Mouse (Mus musculus): ENCODE results near the gene Klf7. TPM values are rescaled to one million over a fixed set of nuclear protein-coding genes. Genes with fewer than 3 reads are reported as not detected.
A peak's percentile ranks its signal among the peaks of the same experiment; 100 is the strongest.

Klf7 gene
- polyA plus RNA-seq, 1 experiment from 2014 or later, result 26.1 TPM

- Histone ChIP-seq H3K27me3 (replicated peaks; ENCODE audit: control insufficient read depth, insufficient read depth, low read length) (no peaks in the 10 kb centered on the region), H3K9ac (ENCODE audit: low read depth, low read length) (no peak overlapping the region), H3K36me3 (ENCODE audit: control insufficient read depth, insufficient read depth, low read length) (no peaks in the 10 kb centered on the region), H3K9me3 (ENCODE audit: control insufficient read depth, low read length) (no peaks in the 10 kb centered on the region), H3K4me2 (ENCODE audit: low read depth, low read length) (no peak overlapping the region), H3K27ac (replicated peaks; ENCODE audit: low read depth, low read length) (no peak overlapping the region), H3K4me3 (ENCODE audit: low read depth, low read length) (no peak overlapping the region), H3K4me1 (ENCODE audit: control insufficient read depth, insufficient read depth, low read length) (peaks cover 29% of the 10 kb centered on the region)
- 68% methylated on average over 9 of the region's 9 CpGs for WGBS
- no peak for ATAC-seq (ENCODE audit: low read depth)
- no peak for DNase-seq (ENCODE audit: low spot score)
Observed at GRCm38 (mm10) chr1:64091591-64091990, 30.5 kb downstream of the Klf7 start.

GRCm38 (mm10) chr1:64090566-64090965 lies 31.5 kb downstream of the Klf7 start:
- Histone ChIP-seq H3K36me3 (ENCODE audit: control insufficient read depth, insufficient read depth, low read length) (no peaks in the 10 kb centered on the region), H3K27me3 (replicated peaks; ENCODE audit: control insufficient read depth, insufficient read depth, low read length) (no peaks in the 10 kb centered on the region), H3K4me2 (ENCODE audit: low read depth, low read length) (no peak overlapping the region), H3K4me1 (ENCODE audit: control insufficient read depth, insufficient read depth, low read length) (peaks cover 29% of the 10 kb centered on the region), H3K9ac (ENCODE audit: low read depth, low read length) (no peak overlapping the region), H3K9me3 (ENCODE audit: control insufficient read depth, low read length) (no peaks in the 10 kb centered on the region), H3K27ac (replicated peaks; ENCODE audit: low read depth, low read length) (no peak overlapping the region), H3K4me3 (ENCODE audit: low read depth, low read length) (no peak overlapping the region)
- DNase-seq (ENCODE audit: low spot score) (no peak), ATAC-seq (ENCODE audit: low read depth) (no peak)
- 78% methylated on average over 5 of the region's 5 CpGs for WGBS

- H3K36me3 ChIP-seq (ENCODE audit: control insufficient read depth, insufficient read depth, low read length), result no peaks in the 10 kb centered on the region
- no peak overlapping the region for H3K27ac ChIP-seq (replicated peaks; ENCODE audit: low read depth, low read length)
- ATAC-seq (ENCODE audit: low read depth) (no peak), DNase-seq (ENCODE audit: low spot score) (no peak)
- 64% methylated on average over 1 of the region's 1 CpGs for WGBS
- no peak overlapping the region for H3K4me2 ChIP-seq (ENCODE audit: low read depth, low read length)
- H3K4me3 ChIP-seq (ENCODE audit: low read depth, low read length), result no peak overlapping the region
- no peaks in the 10 kb centered on the region for H3K27me3 ChIP-seq (replicated peaks; ENCODE audit: control insufficient read depth, insufficient read depth, low read length)
- no peak overlapping the region for H3K9ac ChIP-seq (ENCODE audit: low read depth, low read length)
- H3K9me3 ChIP-seq (ENCODE audit: control insufficient read depth, low read length), result no peaks in the 10 kb centered on the region
- H3K4me1 ChIP-seq (ENCODE audit: control insufficient read depth, insufficient read depth, low read length), result peaks cover 29% of the 10 kb centered on the region
Observed at GRCm38 (mm10) chr1:64089691-64090090, 32.4 kb downstream of the Klf7 start.

- Histone ChIP-seq H3K4me3 (ENCODE audit: low read depth, low read length) (no peak overlapping the region), H3K4me2 (ENCODE audit: low read depth, low read length) (peak overlapping the region; percentile 39; the same call in 1 of the 2 replicates), H3K27me3 (replicated peaks; ENCODE audit: control insufficient read depth, insufficient read depth, low read length) (no peaks in the 10 kb centered on the region), H3K27ac (replicated peaks; ENCODE audit: low read depth, low read length) (peak overlapping the region; percentile 53; the same call in 1 of the 2 replicates), H3K9ac (ENCODE audit: low read depth, low read length) (no peak overlapping the region), H3K36me3 (ENCODE audit: control insufficient read depth, insufficient read depth, low read length) (no peaks in the 10 kb centered on the region), H3K9me3 (ENCODE audit: control insufficient read depth, low read length) (no peaks in the 10 kb centered on the region), H3K4me1 (ENCODE audit: control insufficient read depth, insufficient read depth, low read length) (peaks cover 29% of the 10 kb centered on the region)
- ATAC-seq (ENCODE audit: low read depth) (no peak), DNase-seq (ENCODE audit: low spot score) (no peak)
- WGBS, result 68% methylated on average over 12 of the region's 12 CpGs
Observed at GRCm38 (mm10) chr1:64088604-64089320, 33.3 kb downstream of the Klf7 start.

- WGBS, result 25% methylated on average over 17 of the region's 17 CpGs
- H3K27me3 ChIP-seq (replicated peaks; ENCODE audit: control insufficient read depth, insufficient read depth, low read length), result no peaks in the 10 kb centered on the region
- DNase-seq (ENCODE audit: low spot score) (peak; percentile 72), ATAC-seq (ENCODE audit: low read depth) (peak; percentile 84)
- H3K9ac ChIP-seq (ENCODE audit: low read depth, low read length), result no peak overlapping the region
- peaks cover 29% of the 10 kb centered on the region for H3K4me1 ChIP-seq (ENCODE audit: control insufficient read depth, insufficient read depth, low read length)
- peak overlapping the region; percentile 39 for H3K4me2 ChIP-seq (ENCODE audit: low read depth, low read length)
- H3K9me3 ChIP-seq (ENCODE audit: control insufficient read depth, low read length), result no peaks in the 10 kb centered on the region
- H3K36me3 ChIP-seq (ENCODE audit: control insufficient read depth, insufficient read depth, low read length), result no peaks in the 10 kb centered on the region
- no peak overlapping the region for H3K4me3 ChIP-seq (ENCODE audit: low read depth, low read length)
- peak overlapping the region; percentile 53; the same call in 1 of the 2 replicates for H3K27ac ChIP-seq (replicated peaks; ENCODE audit: low read depth, low read length)
Observed at GRCm38 (mm10) chr1:64087657-64088603, 34.2 kb downstream of the Klf7 start.

GRCm38 (mm10) chr1:64085875-64086274 lies 36.2 kb downstream of the Klf7 start:
- H3K4me3 ChIP-seq (ENCODE audit: low read depth, low read length), result no peak overlapping the region
- no peak for DNase-seq (ENCODE audit: low spot score)
- H3K9me3 ChIP-seq (ENCODE audit: control insufficient read depth, low read length), result no peaks in the 10 kb centered on the region
- H3K4me2 ChIP-seq (ENCODE audit: low read depth, low read length), result no peak overlapping the region
- WGBS, result 91% methylated on average over 4 of the region's 4 CpGs
- no peak overlapping the region for H3K27ac ChIP-seq (replicated peaks; ENCODE audit: low read depth, low read length)
- no peaks in the 10 kb centered on the region for H3K36me3 ChIP-seq (ENCODE audit: control insufficient read depth, insufficient read depth, low read length)
- no peak for ATAC-seq (ENCODE audit: low read depth)
- no peak overlapping the region for H3K9ac ChIP-seq (ENCODE audit: low read depth, low read length)
- H3K27me3 ChIP-seq (replicated peaks; ENCODE audit: control insufficient read depth, insufficient read depth, low read length), result no peaks in the 10 kb centered on the region
- H3K4me1 ChIP-seq (ENCODE audit: control insufficient read depth, insufficient read depth, low read length), result peaks cover 29% of the 10 kb centered on the region

GRCm38 (mm10) chr1:64085361-64085760 lies 36.7 kb downstream of the Klf7 start:
- H3K9me3 ChIP-seq (ENCODE audit: control insufficient read depth, low read length), result no peaks in the 10 kb centered on the region
- H3K27ac ChIP-seq (replicated peaks; ENCODE audit: low read depth, low read length), result no peak overlapping the region
- H3K4me3 ChIP-seq (ENCODE audit: low read depth, low read length), result no peak overlapping the region
- H3K4me2 ChIP-seq (ENCODE audit: low read depth, low read length), result no peak overlapping the region
- WGBS, result 65% methylated on average over 4 of the region's 4 CpGs
- DNase-seq (ENCODE audit: low spot score) (no peak), ATAC-seq (ENCODE audit: low read depth) (peak; percentile 46; the same call in 1 of the 2 replicates)
- no peaks in the 10 kb centered on the region for H3K27me3 ChIP-seq (replicated peaks; ENCODE audit: control insufficient read depth, insufficient read depth, low read length)
- H3K4me1 ChIP-seq (ENCODE audit: control insufficient read depth, insufficient read depth, low read length), result peaks cover 29% of the 10 kb centered on the region
- no peaks in the 10 kb centered on the region for H3K36me3 ChIP-seq (ENCODE audit: control insufficient read depth, insufficient read depth, low read length)
- H3K9ac ChIP-seq (ENCODE audit: low read depth, low read length), result no peak overlapping the region

GRCm38 (mm10) chr1:64084706-64085105 lies 37.4 kb downstream of the Klf7 start:
- H3K36me3 ChIP-seq (ENCODE audit: control insufficient read depth, insufficient read depth, low read length), result no peaks in the 10 kb centered on the region

More at GRCm38 (mm10) chr1:64084706-64085105, 37.4 kb downstream of the Klf7 start:
- ATAC-seq (ENCODE audit: low read depth) (no peak), DNase-seq (ENCODE audit: low spot score) (no peak)
- H3K9me3 ChIP-seq (ENCODE audit: control insufficient read depth, low read length), result no peaks in the 10 kb centered on the region
- H3K4me2 ChIP-seq (ENCODE audit: low read depth, low read length), result no peak overlapping the region
- no peak overlapping the region for H3K4me3 ChIP-seq (ENCODE audit: low read depth, low read length)
- no peak overlapping the region for H3K9ac ChIP-seq (ENCODE audit: low read depth, low read length)
- H3K27me3 ChIP-seq (replicated peaks; ENCODE audit: control insufficient read depth, insufficient read depth, low read length), result no peaks in the 10 kb centered on the region
- WGBS, result 73% methylated on average over 3 of the region's 3 CpGs
- no peak overlapping the region for H3K27ac ChIP-seq (replicated peaks; ENCODE audit: low read depth, low read length)
- H3K4me1 ChIP-seq (ENCODE audit: control insufficient read depth, insufficient read depth, low read length), result peaks cover 27% of the 10 kb centered on the region
